Mouse (Mus musculus) fibroblast of lung, adult 2 months (primary cell): Measurements from ENCODE around the gene Mpg.

ENCODE experiments used
- DNase-seq: peaks from one replicate; pipeline ENCODE4 v3.0.0-alpha.2; 2011; ENCODE audit warnings: low read depth

The Mpg gene

GRCm38 (mm10) chr11:32231125-32231524 is 4.8 kb downstream of the Mpg start:
- DNase-seq: no peak

DNA sequence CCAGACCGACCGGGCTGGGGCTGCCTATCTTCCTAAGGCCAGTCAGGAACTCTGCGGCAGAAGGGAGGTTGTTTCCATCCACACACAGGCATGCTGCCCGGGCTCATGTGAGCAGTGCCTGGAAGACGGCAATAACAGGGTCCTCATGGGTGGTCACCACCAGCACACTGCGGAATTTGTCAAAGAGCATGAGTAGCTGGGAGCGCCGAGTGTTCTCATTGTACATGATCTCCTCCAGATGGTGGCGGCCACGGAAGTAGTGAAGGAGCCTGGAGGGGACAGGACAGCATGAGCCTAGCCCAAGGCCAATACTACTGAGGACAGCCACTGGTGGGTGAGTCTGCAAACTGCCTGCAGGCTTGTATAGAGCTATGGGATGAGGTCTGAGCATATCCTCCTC is 6.5 kb downstream of the Mpg start:
- DNase-seq: no peak

DNA sequence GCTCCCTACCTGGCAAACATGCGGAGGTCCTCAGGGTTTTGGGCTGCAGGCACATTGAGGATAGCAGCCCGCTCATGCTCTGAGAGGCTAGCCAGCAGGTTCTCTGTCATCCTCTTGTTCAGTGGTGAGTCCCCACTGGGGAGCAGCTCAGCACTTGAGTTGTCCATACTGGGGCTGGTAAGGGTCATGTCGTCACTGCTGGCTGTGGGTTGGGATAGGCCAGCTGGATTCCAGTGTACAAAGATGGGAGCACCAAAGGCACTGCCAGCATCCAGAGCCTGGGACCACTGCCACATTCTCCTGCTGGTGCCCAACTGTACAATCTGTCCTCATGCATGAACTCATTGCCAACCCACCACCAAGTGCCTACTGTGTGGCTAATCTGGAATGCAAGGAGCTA is 7.6 kb downstream of the Mpg start:
- DNase-seq: no peak

DNA sequence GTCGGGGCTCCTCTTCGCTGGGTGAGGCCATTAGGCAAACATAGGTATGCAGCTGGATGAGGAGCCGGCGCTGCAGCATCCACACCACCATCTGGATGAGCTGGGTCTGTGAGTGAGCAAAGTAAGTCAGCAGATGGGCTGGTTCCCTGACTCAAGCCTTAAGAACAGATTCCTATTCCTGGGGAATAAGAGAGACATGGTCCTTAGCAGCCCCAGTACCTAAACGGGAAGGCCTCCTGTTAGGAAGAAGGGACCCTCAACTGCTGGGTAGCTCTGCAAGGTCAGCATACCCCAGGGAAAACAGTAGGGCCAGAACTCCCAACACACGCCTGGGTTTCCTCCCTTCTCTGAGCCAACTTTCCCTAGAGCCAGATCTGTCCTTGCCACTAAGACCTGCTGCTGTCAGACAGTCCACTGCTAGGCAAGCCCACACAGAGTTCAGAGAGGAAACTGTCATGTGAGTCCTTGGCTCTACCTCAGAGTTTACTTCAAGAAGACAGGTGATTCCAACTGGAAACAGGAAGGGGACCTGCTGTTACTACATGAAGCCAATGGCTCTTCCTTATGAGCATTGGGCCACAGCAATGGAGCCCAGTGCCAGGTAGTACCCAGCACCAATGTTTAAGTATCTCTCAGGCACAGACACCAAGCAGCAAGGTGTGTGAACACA is 8.6 kb downstream of the Mpg start:
- DNase-seq: no peak

- no peak for DNase-seq
These were observed 9.3 kb downstream of the Mpg start for GRCm38 (mm10) chr11:32235646-32236045.

- DNase-seq: no peak
These were observed 9.8 kb downstream of the Mpg start for GRCm38 (mm10) chr11:32236132-32236531.

DNA sequence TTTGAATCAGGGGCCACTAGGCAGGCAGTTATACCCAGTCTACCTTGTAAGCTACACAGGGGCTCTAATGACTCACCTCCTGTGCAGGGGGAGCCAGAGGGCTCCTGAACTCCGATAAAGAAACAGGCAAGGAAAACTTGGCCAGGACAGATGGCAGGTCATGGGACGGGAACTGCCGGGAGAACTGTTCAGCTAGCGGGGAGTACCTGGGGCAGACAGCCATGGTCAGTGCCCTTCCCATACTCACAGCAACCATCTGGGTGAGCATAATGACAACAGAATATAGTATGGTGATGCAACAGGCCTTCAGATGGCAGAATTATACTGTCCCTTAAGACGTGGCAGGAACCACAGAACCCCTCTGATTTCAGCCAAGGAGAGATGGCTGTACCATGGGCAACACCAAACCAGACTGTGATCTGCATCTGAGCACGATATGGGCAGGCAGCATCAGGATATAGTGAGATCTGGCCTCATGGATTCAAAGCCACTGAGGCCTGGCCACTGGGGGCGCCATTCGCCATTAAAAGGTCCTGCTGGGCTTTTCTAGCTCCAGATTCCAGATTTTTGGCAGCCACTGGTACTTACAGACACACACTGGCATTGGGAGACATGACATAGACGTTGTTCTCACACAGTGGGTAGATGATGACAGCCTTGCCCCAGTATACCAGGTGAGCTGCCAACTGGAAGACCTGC is 10.6 kb downstream of the Mpg start:
- no peak for DNase-seq

- DNase-seq: no peak
These were observed 11.1 kb downstream of the Mpg start for GRCm38 (mm10) chr11:32237411-32237795.

DNA sequence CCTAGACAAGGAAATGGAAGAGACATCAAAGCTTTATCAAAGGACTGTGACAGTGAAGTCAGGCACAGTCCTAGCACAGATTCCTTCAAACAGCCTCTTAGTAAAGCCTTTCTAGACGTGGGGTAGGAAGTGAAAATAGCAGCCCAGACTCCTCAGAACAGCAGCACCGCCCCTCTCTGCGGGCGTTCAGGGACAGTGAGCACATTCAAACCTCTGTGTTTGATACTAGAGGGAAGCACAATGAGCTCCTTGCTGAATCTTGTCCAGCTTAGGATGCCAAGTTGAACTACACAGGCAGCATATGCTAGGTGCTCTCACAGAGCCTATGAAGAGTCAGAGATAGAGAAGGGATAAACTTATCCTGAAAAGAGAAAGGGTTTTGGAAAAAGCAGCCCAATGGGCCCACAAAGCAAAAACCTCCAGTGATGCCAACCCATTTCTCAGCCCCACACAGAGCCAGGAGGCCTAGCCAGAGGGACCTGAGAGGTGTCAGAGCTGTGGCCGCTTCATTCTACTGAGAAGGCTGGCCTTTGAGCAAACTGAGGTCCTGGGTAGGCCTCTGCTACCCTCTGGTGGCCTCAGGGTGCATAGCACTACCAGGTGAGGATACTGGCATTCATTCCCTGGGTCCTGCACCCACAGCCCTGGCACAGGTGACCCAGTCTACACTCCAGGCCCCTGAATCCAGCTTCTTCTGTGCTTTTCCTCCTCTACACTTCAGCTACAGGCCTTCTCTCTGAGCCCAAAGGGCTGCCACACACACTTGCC is 12.0 kb downstream of the Mpg start:
- DNase-seq: no peak

GRCm38 (mm10) chr11:32241391-32241790 is 15.1 kb downstream of the Mpg start:
- no peak for DNase-seq

DNA sequence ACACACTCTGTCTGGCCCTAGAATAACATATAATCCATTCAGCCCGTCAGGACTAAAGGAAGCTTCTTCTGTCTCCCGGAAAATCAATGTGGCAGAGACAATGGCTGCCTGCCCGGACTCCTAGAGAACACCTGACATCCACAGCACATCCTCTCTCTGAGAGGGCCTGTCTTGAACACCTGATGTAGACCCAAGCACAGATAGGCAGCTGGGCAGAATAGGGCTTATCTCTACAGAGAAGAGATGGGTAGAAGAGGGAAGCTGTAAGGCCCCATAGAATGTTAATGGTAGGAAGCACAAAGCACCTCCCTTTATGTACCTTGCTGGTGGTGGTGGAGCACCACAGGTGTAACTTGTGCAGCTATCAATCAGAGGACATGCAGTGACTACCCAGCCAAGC is 15.9 kb downstream of the Mpg start:
- no peak for DNase-seq

GRCm38 (mm10) chr11:32243205-32243955 is 17.1 kb downstream of the Mpg start:
- no peak for DNase-seq

- no peak for DNase-seq
These were observed 17.8 kb downstream of the Mpg start for GRCm38 (mm10) chr11:32244064-32244463.

DNA sequence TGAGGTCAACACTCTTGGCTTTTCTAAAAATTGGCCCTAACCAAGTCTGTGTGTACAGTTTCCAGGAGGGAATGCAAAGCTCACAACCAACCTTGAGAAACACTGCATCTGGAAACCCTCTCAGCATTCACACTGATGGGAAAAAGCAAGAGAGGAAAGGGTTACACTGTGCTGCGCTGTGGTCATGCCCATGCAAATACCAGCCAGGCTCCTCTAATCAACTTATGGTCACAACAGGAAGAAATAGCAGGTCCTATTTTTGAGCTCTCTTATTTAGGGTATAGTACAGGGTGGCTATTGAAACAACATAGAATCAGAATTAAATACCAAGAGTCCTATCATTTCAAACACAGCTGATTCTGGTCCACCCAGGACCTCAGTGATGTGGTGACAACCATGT is 18.3 kb downstream of the Mpg start:
- DNase-seq: no peak

GRCm38 (mm10) chr11:32245614-32246013 is 19.3 kb downstream of the Mpg start:
- DNase-seq: no peak

GRCm38 (mm10) chr11:32247068-32247467 is 20.8 kb downstream of the Mpg start:
- no peak for DNase-seq

DNA sequence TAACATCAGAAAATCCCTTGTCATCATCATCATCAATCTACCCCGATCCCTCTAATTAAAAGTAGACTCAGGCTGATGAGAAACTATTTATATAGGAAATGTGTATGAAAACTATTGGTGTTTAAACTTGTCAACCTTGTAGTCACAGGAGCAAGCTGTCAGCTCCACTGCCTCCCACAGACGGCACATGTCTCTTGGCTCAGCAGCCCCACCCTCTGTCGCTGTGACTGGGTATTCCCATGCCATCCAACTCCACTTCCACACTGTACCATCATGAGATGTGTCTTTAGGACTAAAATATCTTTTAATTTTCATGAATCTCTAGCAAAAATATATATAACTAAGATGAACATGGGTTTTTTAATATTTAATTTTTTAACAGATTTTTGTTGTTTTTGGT is 22.0 kb downstream of the Mpg start:
- DNase-seq: no peak

DNA sequence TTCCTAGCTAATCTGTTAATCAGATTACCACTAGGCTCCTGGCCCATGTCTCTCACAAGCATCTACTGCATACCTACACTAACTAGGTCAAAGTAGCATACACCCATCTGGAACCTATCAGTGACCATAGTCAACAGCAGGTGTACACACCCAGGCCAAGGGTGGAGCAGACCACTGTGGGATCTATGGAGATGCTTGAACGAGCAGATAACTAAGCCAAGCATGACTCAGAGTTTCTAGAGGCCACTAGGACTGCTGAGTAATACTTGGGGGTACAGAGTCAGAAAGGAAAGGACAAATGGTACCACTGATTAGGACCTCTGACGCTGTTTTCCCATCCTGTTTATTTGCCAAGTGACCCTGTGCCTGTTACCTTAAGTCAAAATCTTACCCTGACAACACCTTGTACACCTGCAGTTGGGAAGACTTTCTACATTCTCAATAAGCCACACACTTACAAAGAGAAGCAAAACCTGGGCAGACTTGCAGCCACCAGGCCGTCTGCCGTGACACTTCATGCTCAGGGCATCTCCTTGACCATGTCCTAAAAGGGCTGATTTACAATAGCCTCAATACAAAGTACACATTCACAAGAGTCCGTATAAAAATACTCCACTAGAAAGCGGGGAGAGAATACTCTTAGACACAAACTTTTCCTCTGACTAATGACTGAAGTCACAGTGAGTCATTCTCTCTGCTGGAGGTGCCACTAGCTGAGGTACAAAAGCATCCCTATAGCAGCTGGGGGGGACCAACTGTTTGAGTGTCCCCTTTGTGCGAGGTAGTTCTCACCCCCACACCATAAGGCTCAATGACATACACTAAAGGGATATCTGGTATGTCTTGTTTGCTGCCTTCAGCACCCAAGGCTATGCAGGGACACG is 24.8 kb downstream of the Mpg start:
- no peak for DNase-seq

GRCm38 (mm10) chr11:32253121-32253520 is 26.8 kb downstream of the Mpg start:
- DNase-seq: no peak

GRCm38 (mm10) chr11:32256146-32256545 is 29.8 kb downstream of the Mpg start:
- DNase-seq: no peak

GRCm38 (mm10) chr11:32256566-32256965 is 30.3 kb downstream of the Mpg start:
- DNase-seq: no peak
